Mouse (Mus musculus) hindlimb bud, embryonic 11.5 days (tissue): ENCODE measurements around the gene Gm49384.
A peak's percentile ranks its signal among the peaks of the same experiment; 100 is the strongest.
"Not testable (repeated sequence)": the region's sequence is repeated elsewhere in the genome, so short reads cannot be mapped to it uniquely, and the experiment has no call there.

Experiments
- DNase-seq: peaks from one replicate; pipeline ENCODE4 v3.0.0-alpha.2; 2012; ENCODE audit warnings: low read depth, low spot score; ENCODE audit errors: extremely low spot score

Gene Gm49384

DNA sequence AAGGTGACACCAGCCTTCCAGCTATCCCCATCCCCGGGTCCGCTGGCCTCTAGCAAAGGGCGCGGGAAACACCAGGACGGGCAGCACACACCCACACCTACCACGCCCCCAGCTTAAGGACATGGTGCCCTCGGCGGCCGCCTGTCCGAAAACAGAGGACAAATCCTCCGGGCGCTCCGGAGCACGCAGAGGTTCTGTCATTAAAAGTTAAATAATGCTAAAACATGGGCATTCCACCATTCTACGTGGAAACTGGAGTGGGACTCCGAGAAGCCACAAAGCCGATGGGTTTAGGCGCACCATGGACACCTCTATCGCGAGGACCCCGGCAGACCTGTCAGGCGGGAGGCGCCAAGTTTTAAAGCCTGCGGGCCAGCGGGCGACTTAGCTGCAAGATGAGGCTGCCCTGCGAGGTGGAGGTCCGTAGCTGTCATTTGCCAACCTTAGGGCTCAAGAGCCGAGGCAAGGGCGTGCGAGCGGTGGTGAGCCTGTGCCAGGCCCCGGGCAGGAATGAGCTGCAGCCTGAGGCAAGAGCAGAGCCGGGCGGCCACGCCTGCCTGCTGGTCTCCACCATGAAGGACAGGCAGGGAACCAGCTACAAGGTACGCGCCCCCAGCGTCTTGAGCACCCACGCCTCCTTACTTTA, 35.5 kb downstream of the Gm49384 start, which contains the start of gene Lrr1:
Gene Lrr1, plus strand, starts transcription at position 354 of the 646 bp plus-strand sequence.
- DNase-seq, result peak; percentile 57

DNA sequence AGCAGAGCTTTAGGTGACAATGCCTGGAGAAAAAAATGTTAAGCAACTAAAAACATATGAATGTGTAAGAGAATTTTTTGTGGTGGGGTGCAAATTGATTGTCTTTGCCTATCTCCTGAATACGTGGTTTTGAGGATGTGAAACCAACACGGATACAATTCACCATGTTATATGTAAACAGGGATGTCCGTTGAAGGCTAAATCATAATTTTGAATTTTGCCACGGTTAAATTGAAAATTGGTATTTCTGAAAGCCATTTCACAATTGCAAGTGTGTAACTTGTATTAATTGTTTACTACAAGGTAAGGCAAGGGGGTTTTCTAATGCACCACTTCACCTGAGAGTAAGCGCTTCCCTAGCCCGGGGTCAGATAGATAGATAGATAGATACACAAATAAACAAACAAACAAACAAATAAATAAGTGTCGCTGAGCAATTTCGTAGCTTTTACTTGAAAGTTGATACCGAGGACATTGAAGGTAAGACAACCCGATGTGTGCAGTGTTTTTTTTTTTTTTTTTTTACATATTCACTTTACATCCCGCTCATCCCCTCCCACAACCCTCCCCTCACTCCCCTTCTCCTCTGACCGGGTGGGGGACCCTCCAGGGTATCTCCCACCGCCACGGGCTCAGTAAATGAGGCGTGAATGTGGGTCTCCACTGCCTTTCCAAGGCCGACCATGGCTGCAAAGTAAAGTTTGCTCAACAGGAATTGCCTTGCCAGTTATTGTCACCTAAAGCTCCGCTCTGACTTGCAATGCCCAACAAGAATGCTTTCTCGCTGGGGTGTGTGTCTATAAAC, 36.2 kb downstream of the Gm49384 start:
- no peak for DNase-seq

DNA sequence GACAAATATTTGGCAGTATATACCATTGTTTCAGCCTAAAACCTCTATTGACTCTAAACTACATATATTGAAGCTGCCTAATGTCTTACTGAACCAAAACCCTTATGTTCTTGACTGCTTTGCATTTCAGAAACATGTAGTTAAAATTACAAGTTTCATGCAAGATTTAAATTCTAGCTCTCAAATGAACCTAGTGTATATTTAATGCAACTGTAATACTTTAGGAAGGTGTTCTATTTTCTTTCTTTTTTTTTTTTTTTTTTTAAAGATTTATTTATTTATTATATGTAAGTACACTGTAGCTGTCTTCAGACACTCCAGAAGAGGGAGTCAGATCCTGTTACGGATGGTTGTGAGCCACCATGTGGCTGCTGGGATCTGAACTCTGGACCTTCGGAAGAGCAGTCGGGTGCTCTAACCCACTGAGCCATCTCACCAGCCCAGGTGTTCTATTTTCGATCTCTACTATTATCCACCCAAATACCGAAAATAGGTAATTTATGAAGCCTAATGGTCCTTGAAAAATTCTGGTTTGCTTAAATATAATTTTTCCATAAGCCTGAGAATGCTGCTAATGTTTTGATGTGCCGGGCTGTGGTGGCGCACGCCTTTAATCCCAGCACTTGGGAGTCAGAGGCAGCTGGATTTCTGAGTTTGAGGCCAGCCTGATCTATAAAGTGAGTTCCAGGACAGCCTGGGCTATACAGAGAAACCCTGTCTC, 37.0 kb downstream of the Gm49384 start:
- not testable (repeated sequence) for DNase-seq

- DNase-seq, result no peak
Measured at GRCm38 (mm10) chr12:69164904-69165303, 39.2 kb downstream of the Gm49384 start.

- not testable (repeated sequence) for DNase-seq
Measured at GRCm38 (mm10) chr12:69163586-69163985, 40.5 kb downstream of the Gm49384 start.

DNA sequence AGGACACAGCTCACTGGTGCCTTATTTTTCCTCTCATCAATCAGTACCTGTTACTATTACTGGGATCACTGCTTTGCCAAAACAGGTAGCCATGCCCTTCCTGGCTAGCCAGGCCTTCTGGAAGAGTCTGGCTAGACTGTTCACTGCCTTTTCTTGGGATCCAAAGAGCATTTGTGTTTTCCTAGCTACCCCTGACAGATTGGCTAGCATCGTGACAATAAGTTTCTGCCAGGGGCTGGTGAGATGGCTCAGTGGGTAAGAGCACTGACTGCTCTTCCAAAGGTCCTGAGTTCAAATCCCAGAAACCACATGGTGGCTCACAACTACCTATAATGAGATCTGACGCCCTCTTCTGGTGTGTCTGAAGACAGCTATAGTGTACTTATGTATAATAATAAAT, 43.4 kb downstream of the Gm49384 start:
- DNase-seq, result not testable (repeated sequence)

GRCm38 (mm10) chr12:69159578-69159940, 44.5 kb downstream of the Gm49384 start:
- peak; percentile 98 for DNase-seq

DNA sequence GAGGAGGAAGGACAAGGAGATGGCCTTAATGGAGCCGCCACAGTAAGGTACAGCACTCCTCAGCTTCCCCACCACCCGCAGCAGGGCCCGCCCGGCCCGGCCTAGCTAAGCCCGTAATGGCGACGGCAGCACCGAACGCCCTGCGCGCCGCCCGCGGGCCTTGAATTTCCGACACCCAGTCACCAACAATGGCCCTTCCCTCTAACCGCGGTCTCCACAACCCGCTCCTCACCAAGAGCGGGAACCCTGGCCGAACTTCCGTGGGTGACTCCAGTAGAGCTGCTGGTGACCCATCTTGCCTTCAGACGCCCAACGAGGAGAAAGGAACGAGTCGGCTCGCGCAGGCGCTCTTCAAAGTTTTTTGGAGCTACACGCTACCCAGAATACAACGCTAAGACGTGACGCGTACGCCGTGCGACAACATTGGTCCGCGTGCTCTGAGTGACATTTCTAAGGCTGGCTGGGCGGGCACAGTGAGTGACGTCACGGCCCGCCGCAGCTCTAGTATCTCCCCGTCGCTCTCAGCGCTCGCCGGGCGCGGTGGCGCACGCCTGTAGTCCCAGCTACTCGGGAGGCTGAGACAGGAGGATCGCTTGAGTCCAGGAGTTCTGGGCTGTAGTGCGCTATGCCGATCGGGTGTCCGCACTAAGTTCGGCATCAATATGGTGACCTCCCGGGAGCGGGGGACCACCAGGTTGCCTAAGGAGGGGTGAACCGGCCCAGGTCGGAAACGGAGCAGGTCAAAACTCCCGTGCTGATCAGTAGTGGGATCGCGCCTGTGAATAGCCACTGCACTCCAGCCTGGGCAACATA, 45.1 kb downstream of the Gm49384 start, which contains the start of gene Rps29:
Gene Rps29, minus strand, starts transcription at position 422 of the 813 bp plus-strand sequence.
- peak; percentile 100 for DNase-seq

- DNase-seq, result no peak
Measured at GRCm38 (mm10) chr12:69158366-69158764, 45.7 kb downstream of the Gm49384 start.

DNA sequence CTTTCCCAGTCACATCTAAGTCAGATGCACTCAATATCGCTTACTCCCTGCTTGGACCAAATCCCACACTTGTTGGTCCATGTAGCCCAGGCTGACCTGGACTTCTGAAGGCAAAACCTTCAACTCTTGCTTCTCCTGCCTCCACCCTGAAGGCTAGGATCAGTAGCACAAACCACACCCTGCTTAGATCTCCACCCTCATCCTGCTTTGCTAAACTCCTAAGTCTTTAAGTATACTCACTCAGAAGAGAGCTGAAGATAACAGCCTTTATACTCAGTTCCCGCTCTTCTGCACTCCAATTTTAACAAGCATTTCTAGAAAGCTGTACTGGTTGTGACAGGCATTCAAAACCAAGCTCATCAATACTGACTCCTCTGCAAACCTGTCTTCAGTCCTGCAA, 47.0 kb downstream of the Gm49384 start:
- DNase-seq, result no peak

DNA sequence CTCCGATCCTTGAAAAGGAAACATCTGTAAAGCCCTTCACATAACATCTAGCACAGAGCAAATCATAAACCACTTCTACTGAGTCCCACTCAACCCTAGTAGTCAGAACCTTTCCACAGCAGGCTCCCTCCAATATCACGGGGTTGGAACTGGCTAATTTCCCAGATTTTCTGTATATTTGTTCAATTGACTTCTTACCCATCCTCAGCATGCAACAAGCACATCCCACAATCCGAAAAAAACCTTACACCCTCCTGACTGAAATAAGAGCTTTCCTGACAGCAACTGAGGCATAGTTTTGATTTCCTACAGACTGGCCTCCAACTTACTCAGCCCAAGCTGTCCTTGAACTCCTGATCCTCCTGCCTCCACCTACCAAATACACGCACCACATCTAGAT, 47.6 kb downstream of the Gm49384 start:
- no peak for DNase-seq

- no peak for DNase-seq
Measured at GRCm38 (mm10) chr12:69155923-69156322, 48.1 kb downstream of the Gm49384 start.

- DNase-seq, result no peak
Measured at GRCm38 (mm10) chr12:69150049-69150448, 54.0 kb downstream of the Gm49384 start.

GRCm38 (mm10) chr12:69147166-69147735, 56.8 kb downstream of the Gm49384 start:
- no peak for DNase-seq

- DNase-seq, result no peak
Measured at GRCm38 (mm10) chr12:69143460-69143859, 60.6 kb downstream of the Gm49384 start.

- no peak for DNase-seq
Measured at GRCm38 (mm10) chr12:69139841-69140240, 64.2 kb downstream of the Gm49384 start.
